Mouse (Mus musculus) ES-Bruce4 (cell line): Measurements from ENCODE around the gene Mrps11.

Experiments used
- CTCF ChIP-seq: IDR thresholded peaks from one replicate; pipeline ENCODE4 v1.8.1; 2011; ENCODE audit warnings: low read depth, low read length
- EP300 ChIP-seq: IDR thresholded peaks from 2 replicates; pipeline ENCODE4 v1.6.1; 2011; ENCODE audit warnings: low read depth, low read length; ENCODE audit not compliant: insufficient read depth
- POLR2A ChIP-seq: IDR thresholded peaks from one replicate; pipeline ENCODE4 v1.8.1; 2011; ENCODE audit warnings: low read length; ENCODE audit not compliant: insufficient read depth

DNA sequence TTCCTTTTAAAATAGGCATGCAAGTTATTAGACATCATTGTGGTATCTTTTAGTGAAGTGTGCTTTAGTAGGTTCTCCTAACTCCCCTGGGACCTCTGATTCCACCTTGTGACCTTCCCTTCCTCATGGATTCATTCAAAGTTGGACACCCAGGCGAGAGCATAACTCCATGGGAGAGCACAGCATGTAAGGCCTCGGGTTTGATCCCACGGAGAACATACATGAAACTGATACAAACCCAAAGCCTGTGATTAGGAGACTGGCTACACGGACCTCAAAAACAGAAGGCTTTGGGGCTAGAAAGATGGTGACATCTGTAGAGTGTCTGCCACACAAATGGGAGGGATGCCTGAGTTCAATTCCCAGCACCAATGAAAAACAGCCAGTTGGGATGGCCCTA, 30.0 kb upstream of the Mrps11 start:
- no peak for TF ChIP-seq POLR2A
- TF ChIP-seq CTCF, result no peak
- no peak for TF ChIP-seq EP300
